8 mouse cellular contexts compared by ENCODE assay signal in genomic region chr2:35462791-35463281, GRCm38 (mm10). TPM values are rescaled to one million over a fixed set of nuclear protein-coding genes. Genes with fewer than 3 reads are reported as not detected.
DNase-seq lines count a peak whose midpoint lies in the region; ATAC-seq and TF ChIP-seq lines count a peak whose summit lies in the region.

Ggta1 (minus strand) TSS chr2:35463231.

- H3K9ac ChIP-seq in embryonic facial prominence, embryonic 11.5 days (replicated peaks; ENCODE audit: low read length) = peak within 1 kb of the TSS; percentile 74
- peak within 1 kb of the TSS; percentile 78 for H3K9ac ChIP-seq in liver, postnatal 0 days (replicated peaks)
- H3K9ac ChIP-seq in stomach, embryonic 15.5 days = peak within 1 kb of the TSS; percentile 48

- H3K27me3 ChIP-seq in embryonic facial prominence, embryonic 11.5 days (ENCODE audit: control insufficient read depth, insufficient read depth, low read length) = no peaks in the 10 kb centered on the region; the same call in 1 of the 2 replicates
- no peaks in the 10 kb centered on the region for H3K27me3 ChIP-seq in liver, postnatal 0 days (ENCODE audit: insufficient read depth, low read length)
- no peaks in the 10 kb centered on the region for H3K27me3 ChIP-seq in stomach, embryonic 15.5 days (replicated peaks)

- 23% methylated on average over 7 of the region's 7 CpGs for WGBS in embryonic facial prominence, embryonic 11.5 days
- 10% methylated on average over 7 of the region's 7 CpGs for WGBS in liver, postnatal 0 days (ENCODE audit: insufficient replicate concordance)
- WGBS in stomach, embryonic 15.5 days = 23% methylated on average over 7 of the region's 7 CpGs

- H3K4me3 ChIP-seq in embryonic facial prominence, embryonic 11.5 days (ENCODE audit: low read depth, low read length) = peak within 1 kb of the TSS; percentile 54
- H3K4me3 ChIP-seq in liver, postnatal 0 days (ENCODE audit: low read depth, low read length) = peak within 1 kb of the TSS; percentile 61
- peak within 1 kb of the TSS; percentile 43 for H3K4me3 ChIP-seq in stomach, embryonic 15.5 days (replicated peaks)

- no peaks in the 10 kb centered on the region for H3K36me3 ChIP-seq in embryonic facial prominence, embryonic 11.5 days (replicated peaks; ENCODE audit: control insufficient read depth, insufficient read depth, low read depth, low read length)
- H3K36me3 ChIP-seq in liver, postnatal 0 days (replicated peaks; ENCODE audit: insufficient read depth, low read length) = no peaks in the 10 kb centered on the region
- no peaks in the 10 kb centered on the region for H3K36me3 ChIP-seq in stomach, embryonic 15.5 days

- TF ChIP-seq EP300 in liver, postnatal 0 days (IDR thresholded peaks at IDR 0.05; ENCODE audit: low read depth) = no peak

- H3K4me1 ChIP-seq in embryonic facial prominence, embryonic 11.5 days (ENCODE audit: control insufficient read depth, insufficient read depth, low read length) = 0 out of 2 replicates have a peak, but pooled peaks cover 4% of the 10 kb centered on the region
- H3K4me1 ChIP-seq in liver, postnatal 0 days (ENCODE audit: insufficient read depth) = peaks cover 30% of the 10 kb centered on the region
- H3K4me1 ChIP-seq in stomach, embryonic 15.5 days = peaks cover 6% of the 10 kb centered on the region; the same call in 1 of the 2 replicates

- no peaks in the 10 kb centered on the region for H3K9me3 ChIP-seq in embryonic facial prominence, embryonic 11.5 days (replicated peaks; ENCODE audit: control insufficient read depth, low read length)
- H3K9me3 ChIP-seq in liver, postnatal 0 days (ENCODE audit: low read length) = peaks cover 4% of the 10 kb centered on the region; the same call in 1 of the 2 replicates
- no peaks in the 10 kb centered on the region for H3K9me3 ChIP-seq in stomach, embryonic 15.5 days

- H3K4me2 ChIP-seq in embryonic facial prominence, embryonic 11.5 days (ENCODE audit: low read depth, low read length) = peak within 1 kb of the TSS; percentile 96
- peak within 1 kb of the TSS; percentile 82 for H3K4me2 ChIP-seq in liver, postnatal 0 days (ENCODE audit: low read depth, low read length)
- peak within 1 kb of the TSS; percentile 90 for H3K4me2 ChIP-seq in stomach, embryonic 15.5 days

- no peak within 1 kb of the TSS for H3K27ac ChIP-seq in embryonic facial prominence, embryonic 11.5 days (replicated peaks; ENCODE audit: low read depth, low read length)
- peak within 1 kb of the TSS; percentile 78 for H3K27ac ChIP-seq in liver, postnatal 0 days (ENCODE audit: low read depth)
- peak within 1 kb of the TSS; percentile 69 for H3K27ac ChIP-seq in stomach, embryonic 15.5 days

- DNase-seq in adrenal gland, adult 2 months = no peak
- DNase-seq in adrenal gland, postnatal 36 days = no peak
- peak; percentile 37 for DNase-seq in 3134 (ENCODE audit: extremely low read depth, insufficient read length, low spot score)
- no peak for DNase-seq in embryonic facial prominence, embryonic 11.5 days (ENCODE audit: low spot score)
- no peak for DNase-seq in heart, postnatal 4 days
- no peak for DNase-seq in liver, postnatal 0 days
- no peak for DNase-seq in right cerebral cortex, adult 2 months (ENCODE audit: low spot score in 2 of 2)

- ATAC-seq in embryonic facial prominence, embryonic 11.5 days (replicated peaks; ENCODE audit: insufficient number of reproducible peaks, low FRiP score, low TSS enrichment, low read depth) = no peak
- ATAC-seq in liver, postnatal 0 days = no peak
- ATAC-seq in stomach, embryonic 15.5 days (ENCODE audit: insufficient read depth, low FRiP score, low read depth) = no peak

- no peak for TF ChIP-seq CTCF in liver, postnatal 0 days (IDR thresholded peaks at IDR 0.05; ENCODE audit: low read depth)

RNA-seq across cellular contexts. Expression of gene Ggta1, which starts in this region (rescaled TPM):
- 10 to 100 TPM; 11.4 to 12.1 TPM for total RNA-seq in adrenal gland, adult 2 months (2021)
- 3.3 and 4.5 TPM in 2 replicates for polyA plus RNA-seq in adrenal gland, adult 2 months (2012; rRNA removed)
- 10 to 100 TPM in 1 of 2 experiments, 1 to 10 TPM in 1; 7.9 to 14.2 TPM for total RNA-seq in adrenal gland, postnatal 36 days (2021)
- 7.5 and 7.9 TPM in 2 replicates for polyA plus RNA-seq in embryonic facial prominence, embryonic 11.5 days (2014; fragmentation: Nextera tagmentation; extraction: Ambion mirVana)
- 10 to 100 TPM; 21.5 to 22.3 TPM for total RNA-seq in heart, postnatal 4 days (2021)
- polyA plus RNA-seq in liver, postnatal 0 days (2015; fragmentation: Nextera tagmentation; extraction: Ambion mirVana) = 5.2 and 6.2 TPM in 2 replicates
- 26.7 and 28.6 TPM in 2 replicates for polyA plus RNA-seq in stomach, embryonic 15.5 days (2015; fragmentation: Nextera tagmentation; extraction: Ambion mirVana)
